Mouse (Mus musculus): ENCODE measurements around the gene Arl15.

- TF ChIP-seq CTCF (IDR thresholded peaks at IDR 0.05; ENCODE audit: low read depth), result no peak
- no peak for TF ChIP-seq EP300 (optimal IDR thresholded peaks at IDR 0.05)
Observed at GRCm38 (mm10) chr13:113947546-113947945, 153.2 kb downstream of the Arl15 start.
